Mouse (Mus musculus): Measurements from ENCODE around the gene Fchsd2. TPM values are rescaled to one million over a fixed set of nuclear protein-coding genes. Genes with fewer than 3 reads are reported as not detected.

Gene Fchsd2
- polyA plus RNA-seq, 1 experiment from 2014 or later = 35.5 TPM

- Histone ChIP-seq H3K9ac (ENCODE audit: low read depth, low read length) (no peak overlapping the region), H3K27me3 (ENCODE audit: control insufficient read depth, insufficient read depth, low read length) (no peaks in the 10 kb centered on the region), H3K4me3 (ENCODE audit: low read length) (no peak overlapping the region), H3K36me3 (ENCODE audit: control insufficient read depth, insufficient read depth, low read length) (no peaks in the 10 kb centered on the region; the same call in none of the 2 replicates), H3K4me1 (ENCODE audit: control insufficient read depth, insufficient read depth, low read length) (no peaks in the 10 kb centered on the region), H3K9me3 (ENCODE audit: control insufficient read depth, low read length) (no peaks in the 10 kb centered on the region), H3K4me2 (replicated peaks; ENCODE audit: low read depth, low read length) (no peak overlapping the region), H3K27ac (ENCODE audit: low read depth, low read length) (no peak overlapping the region)
- 89% methylated on average over 5 of the region's 5 CpGs for WGBS
- ATAC-seq (ENCODE audit: low FRiP score, low TSS enrichment) = no peak
Measured at GRCm38 (mm10) chr7:101332045-101332831, 239.6 kb downstream of the Fchsd2 start.

Other genes starting within 250 kb of the Fchsd2 start
- gene Relt, start 229.4 kb upstream of the Fchsd2 start, polyA plus RNA-seq (2014; fragmentation: Nextera tagmentation; extraction: Ambion mirVana) = 2.8 and 3.1 TPM in 2 replicates
- gene Arhgef17, start 160.8 kb upstream of the Fchsd2 start, polyA plus RNA-seq (2014; fragmentation: Nextera tagmentation; extraction: Ambion mirVana) = 11.6 and 15.5 TPM in 2 replicates
- 3.6 and 4.4 TPM in 2 replicates for gene P2ry6, start 118.2 kb upstream of the Fchsd2 start, polyA plus RNA-seq (2014; fragmentation: Nextera tagmentation; extraction: Ambion mirVana)
- 0.72 and 0.84 TPM in 2 replicates for gene P2ry2, start 80.0 kb upstream of the Fchsd2 start, polyA plus RNA-seq (2014; fragmentation: Nextera tagmentation; extraction: Ambion mirVana)
- 7.6 and 10.5 TPM in 2 replicates for gene Atg16l2, start 209.4 kb downstream of the Fchsd2 start, polyA plus RNA-seq (2014; fragmentation: Nextera tagmentation; extraction: Ambion mirVana)
- gene Stard10, start 224.2 kb downstream of the Fchsd2 start, polyA plus RNA-seq (2014; fragmentation: Nextera tagmentation; extraction: Ambion mirVana) = 49.5 and 59.6 TPM in 2 replicates

Data from kidney, embryonic 14.5 days (tissue).